Mouse (Mus musculus): ENCODE measurements around the gene Fkbp9.

Fkbp9 gene

DNA sequence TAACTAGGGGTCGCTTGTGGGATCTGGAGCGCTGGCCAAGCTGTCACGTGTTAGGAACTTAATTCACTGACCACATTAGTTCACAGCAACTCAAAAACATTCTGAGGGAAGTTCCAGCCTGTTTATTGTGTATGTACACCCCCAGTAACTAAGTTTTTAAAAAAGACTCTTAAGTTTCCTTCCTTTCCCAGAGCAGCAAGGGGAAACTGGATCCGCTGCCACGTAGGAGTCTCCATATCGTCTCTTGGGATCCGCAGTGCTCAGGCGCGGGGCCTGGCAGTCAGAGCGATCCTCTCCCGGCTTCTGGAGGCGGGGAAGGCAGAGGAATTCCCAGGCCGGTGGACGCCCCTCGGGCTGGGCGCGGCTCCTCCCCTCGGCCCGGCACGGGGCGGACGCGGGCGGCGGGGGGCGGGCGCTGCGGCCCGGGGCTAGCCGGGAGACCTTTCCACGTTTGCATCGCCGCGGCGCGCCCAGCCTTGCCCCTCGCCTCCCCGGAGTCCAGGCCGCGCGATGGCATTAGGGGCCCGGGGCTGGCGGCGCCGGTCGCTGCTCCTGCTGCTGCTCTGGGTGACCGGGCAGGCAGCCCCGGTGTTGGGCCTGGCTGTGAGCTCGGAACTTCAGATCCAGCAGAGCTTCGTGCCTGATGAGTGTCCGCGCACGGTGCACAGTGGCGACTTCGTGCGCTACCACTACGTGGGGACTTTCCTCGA lies at the start of gene Fkbp9:
Gene Fkbp9, plus strand, starts transcription at position 363 of the 710 bp plus-strand sequence.
- DNase-seq (ENCODE audit: low spot score in 2 of 2), result peak; percentile 83 to 87

DNA sequence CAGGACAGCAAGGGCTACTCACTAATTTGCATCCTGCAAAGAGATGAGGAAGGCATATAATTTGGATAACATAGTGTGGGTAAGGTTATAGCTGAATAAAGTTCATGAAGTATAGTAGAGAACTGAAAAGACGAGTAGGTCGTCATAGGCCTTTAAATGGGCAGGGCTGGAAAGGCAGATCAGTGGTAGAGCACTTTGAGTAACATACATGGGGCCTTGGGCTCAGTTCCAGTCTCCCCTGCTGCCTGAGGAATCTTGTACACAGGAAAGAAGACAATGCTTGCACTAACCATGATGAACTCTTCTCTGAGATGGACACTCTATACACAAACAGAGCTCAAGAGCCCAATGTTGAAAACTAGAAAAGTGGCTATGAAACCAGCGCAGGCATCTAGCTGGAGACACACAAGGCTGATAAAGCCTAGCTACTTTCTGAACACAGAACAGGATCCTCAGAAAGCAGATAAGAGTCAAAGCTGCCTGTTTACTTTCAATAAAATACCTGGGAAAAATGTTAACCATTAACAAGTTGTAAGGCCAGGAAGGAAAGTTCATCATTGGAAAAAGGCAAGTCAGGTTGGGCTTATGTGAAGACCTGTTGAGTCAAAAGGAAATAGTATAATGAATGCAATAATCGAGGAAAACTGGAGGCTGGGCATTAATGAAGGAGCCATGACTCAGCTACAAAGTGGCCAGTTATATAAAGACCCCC lies 48.1 kb upstream of the Fkbp9 start:
- DNase-seq (ENCODE audit: low spot score in 2 of 2), result no peak

DNA sequence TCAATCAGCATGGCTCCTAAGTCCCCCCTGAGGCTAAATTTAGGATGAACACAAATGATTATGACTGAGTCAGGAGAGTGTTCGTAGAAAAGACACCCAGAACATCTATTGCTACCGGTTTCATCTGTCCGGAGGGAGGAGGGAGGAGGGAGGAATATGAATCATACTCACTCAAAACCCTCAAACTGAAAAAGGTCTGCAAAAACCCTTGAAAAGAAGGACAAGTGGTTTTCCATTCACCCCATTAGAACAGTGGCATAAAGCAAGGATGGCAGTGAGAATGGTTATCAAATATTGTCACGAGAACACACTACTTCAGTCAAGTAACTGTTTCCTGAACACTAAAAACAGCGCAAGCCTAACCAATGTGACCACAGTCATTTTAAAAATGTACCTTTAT lies 46.8 kb upstream of the Fkbp9 start:
- no peak for DNase-seq (ENCODE audit: low spot score in 2 of 2)

GRCm38 (mm10) chr6:56787668-56788067 lies 44.2 kb upstream of the Fkbp9 start:
- DNase-seq (ENCODE audit: low spot score in 2 of 2), result no peak

DNA sequence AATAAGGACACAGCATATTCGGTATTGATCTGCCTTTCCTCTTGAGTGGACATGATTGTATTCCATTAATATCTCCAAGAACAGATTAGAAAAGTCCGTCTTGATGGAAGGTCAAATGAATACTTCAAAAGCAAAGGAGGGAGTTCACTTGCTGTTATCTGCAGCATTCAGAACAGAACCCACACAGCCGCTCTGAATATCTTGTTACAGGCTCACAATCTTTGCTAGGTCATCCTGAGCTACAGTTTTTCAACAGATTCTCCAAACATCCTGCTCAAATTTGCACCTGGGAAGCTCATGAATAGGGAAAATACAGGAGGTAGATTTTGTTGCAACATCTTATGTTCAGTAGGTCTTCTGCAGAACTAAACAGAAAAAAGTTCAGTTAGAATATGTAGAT lies 42.5 kb upstream of the Fkbp9 start:
- no peak for DNase-seq (ENCODE audit: low spot score in 2 of 2)

- DNase-seq (ENCODE audit: low spot score in 2 of 2), result no peak
Observed at GRCm38 (mm10) chr6:56794834-56795233, 37.0 kb upstream of the Fkbp9 start.

DNA sequence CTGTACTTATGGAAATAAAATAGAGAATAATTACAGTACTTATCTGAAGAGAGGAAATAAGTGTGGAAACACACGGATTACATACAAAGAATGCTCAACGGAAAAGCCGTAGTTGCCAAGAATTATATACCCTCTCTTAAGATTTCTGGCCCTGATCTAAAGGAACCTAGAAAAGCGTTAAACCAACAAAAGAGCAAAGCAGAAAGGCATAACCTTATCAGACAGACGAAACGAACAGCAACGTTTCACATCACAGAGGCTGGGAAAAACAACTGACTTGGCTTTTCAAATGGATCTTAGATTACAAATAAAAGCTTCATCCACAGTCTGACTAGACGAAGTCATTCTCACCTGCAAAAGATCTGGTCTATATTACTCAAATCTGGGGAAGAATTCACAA lies 35.6 kb upstream of the Fkbp9 start:
- DNase-seq (ENCODE audit: low spot score in 2 of 2), result no peak

- no peak for DNase-seq (ENCODE audit: low spot score in 2 of 2)
Observed at GRCm38 (mm10) chr6:56796668-56797141, 35.2 kb upstream of the Fkbp9 start.

DNA sequence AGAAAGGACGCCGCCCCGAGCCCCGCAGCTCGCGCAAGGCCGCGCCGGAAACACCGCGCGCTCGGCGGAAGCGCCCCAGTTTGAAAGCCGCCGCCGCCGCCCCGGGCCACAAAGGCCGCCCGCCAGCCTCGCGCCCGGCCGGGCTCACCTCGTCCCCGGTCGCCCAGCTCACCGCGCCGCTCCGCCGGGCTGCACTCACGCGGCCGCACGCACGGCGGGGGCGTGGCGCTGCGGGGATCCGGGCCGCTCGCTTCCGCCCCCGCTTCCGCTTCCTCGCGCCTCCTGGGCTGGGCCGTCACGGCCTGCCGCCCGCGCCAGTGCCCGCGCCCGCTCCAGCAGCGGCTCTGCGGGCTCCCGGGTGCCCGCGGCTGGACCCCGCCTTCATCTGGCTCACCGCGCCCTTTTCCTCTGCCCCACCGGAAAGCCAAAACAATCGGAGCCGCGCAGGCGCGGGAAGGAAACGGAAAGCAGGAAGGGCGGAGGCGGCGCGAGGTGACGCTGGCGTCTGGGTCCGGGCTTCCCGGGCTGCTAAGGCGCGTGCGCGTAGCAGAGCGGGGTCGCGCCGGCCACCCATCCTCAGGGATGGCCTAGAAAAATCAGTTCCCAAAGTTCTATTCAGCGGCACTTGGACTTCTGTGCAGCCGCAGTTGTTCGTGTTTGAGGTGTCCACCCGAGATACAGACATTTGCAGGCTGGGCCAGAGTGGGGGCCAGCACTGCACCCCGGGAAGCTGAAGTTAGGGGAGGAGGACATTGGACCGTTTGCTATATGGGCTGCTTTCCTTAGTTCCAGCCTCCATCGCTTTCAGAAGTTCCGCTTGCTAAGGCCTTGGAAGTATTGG lies 34.3 kb upstream of the Fkbp9 start, which contains the start of gene Kbtbd2:
Gene Kbtbd2, minus strand, starts transcription at position 503 of the 841 bp plus-strand sequence.
- DNase-seq (ENCODE audit: low spot score in 2 of 2), result peak; percentile 92 to 94

- no peak for DNase-seq (ENCODE audit: low spot score in 2 of 2)
Observed at GRCm38 (mm10) chr6:56798152-56798465, 33.8 kb upstream of the Fkbp9 start.

- DNase-seq (ENCODE audit: low spot score in 2 of 2), result no peak
Observed at GRCm38 (mm10) chr6:56805026-56805425, 26.8 kb upstream of the Fkbp9 start.

GRCm38 (mm10) chr6:56806195-56806594 lies 25.7 kb upstream of the Fkbp9 start:
- no peak for DNase-seq (ENCODE audit: low spot score in 2 of 2)

DNA sequence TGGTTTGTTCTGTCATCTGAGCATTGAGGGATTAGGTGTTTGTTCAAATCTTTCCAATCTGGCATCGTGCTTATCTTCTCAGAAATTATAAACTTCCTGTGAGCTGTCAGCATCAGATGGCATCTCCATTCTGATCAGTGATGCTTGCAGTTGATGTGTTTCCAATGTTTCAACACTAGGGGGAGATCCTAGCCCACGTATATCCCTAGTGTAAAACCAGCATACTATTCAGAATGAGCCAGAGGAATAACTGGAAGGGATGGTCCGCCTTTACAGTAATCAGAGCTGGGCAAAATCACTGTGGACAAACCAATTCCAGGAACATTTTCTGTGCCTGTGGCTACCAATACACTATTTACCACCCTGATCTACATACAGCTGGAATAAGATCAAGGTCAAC lies 23.2 kb upstream of the Fkbp9 start:
- DNase-seq (ENCODE audit: low spot score in 2 of 2), result no peak

- DNase-seq (ENCODE audit: low spot score in 2 of 2), result no peak
Observed at GRCm38 (mm10) chr6:56813332-56813731, 18.5 kb upstream of the Fkbp9 start.

DNA sequence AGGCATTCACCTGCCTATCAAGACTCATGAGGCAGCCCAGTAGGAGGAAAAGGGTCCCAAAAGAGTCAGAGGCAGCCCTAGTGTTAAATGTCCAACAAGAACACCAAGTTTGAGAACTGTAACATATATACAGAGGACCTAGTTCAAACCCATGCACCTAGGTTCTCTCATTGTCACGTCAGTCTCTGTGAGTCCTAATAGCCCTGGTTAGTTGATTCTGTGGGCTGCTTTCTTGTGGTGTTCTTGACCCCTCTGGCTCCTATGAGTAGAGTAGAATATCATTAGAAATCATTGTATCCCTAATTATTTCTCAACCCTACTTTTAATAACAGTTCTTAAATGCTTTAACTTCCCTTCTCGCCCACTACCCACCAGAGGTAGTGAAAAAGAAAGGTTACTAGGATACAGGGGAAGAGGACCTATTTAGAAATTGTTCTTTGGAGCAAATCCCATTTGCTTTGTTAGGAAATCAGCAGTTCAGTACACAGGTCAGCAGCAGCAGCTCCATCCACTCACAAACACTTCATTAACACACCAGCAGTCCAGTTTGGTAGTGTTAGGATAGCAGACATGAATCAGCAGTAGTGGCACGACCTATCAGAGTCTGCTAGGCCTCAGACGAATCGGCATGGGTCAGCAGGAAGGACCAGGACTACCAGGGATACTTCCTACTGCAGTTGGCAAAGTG lies 13.3 kb upstream of the Fkbp9 start:
- DNase-seq (ENCODE audit: low spot score in 2 of 2), result no peak

- DNase-seq (ENCODE audit: low spot score in 2 of 2), result no peak
Observed at GRCm38 (mm10) chr6:56819124-56819487, 12.8 kb upstream of the Fkbp9 start.

DNA sequence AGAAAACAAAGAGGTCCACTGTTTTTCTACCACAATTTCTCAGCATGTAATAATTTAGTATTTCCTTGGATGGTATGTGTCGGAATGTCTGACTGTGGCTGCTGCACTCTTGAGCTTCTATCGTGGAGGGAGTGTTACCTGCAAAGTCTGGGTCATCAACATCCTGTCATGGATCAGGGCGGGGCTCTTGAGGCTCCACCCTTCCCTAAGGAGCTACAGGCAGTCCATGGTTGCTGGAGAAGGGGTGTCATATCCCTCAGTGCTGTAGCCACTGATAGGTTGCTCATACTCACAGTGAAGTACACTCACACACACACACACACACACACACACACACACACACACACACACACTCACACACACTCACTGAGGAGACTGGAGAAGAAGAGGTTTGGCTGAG lies 6.2 kb upstream of the Fkbp9 start:
- no peak for DNase-seq (ENCODE audit: low spot score in 2 of 2)

- no peak for DNase-seq (ENCODE audit: low spot score in 2 of 2)
Observed at GRCm38 (mm10) chr6:56832407-56832796, 543 bp downstream of the Fkbp9 start.

- DNase-seq (ENCODE audit: low spot score in 2 of 2), result no peak
Observed at GRCm38 (mm10) chr6:56832830-56833229, 971 bp downstream of the Fkbp9 start.

DNA sequence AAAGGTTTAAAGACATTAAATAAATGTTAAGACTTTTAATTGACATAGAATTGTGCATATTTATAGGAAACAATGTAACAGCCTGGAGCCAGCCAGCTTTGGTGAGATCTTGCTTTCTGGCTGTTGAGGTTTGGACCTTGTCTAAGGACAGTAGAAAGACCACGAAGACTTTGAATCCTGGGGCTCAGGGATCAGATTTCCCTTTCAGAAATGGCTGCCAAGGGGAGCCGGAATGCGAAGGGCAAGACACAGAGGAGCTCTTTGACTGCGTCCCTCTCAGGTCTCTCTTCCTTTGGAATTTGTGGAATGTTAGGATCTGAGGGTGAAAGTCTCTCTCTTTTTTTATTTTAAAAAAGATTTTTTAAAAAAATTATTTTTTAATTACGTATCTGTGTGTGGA lies 2.9 kb downstream of the Fkbp9 start:
- DNase-seq (ENCODE audit: low spot score in 2 of 2), result no peak

GRCm38 (mm10) chr6:56835532-56835931 lies 3.7 kb downstream of the Fkbp9 start:
- DNase-seq (ENCODE audit: low spot score in 2 of 2), result no peak

- no peak for DNase-seq (ENCODE audit: low spot score in 2 of 2)
Observed at GRCm38 (mm10) chr6:56837166-56837565, 5.3 kb downstream of the Fkbp9 start.
